Mouse (Mus musculus) MEL (cell line): ENCODE data around the gene Pp2d1. TPM values are rescaled to one million over a fixed set of nuclear protein-coding genes. Genes with fewer than 3 reads are reported as not detected.

Experiments used
- DNase-seq: peaks from one replicate; pipeline ENCODE4 v3.0.0; 2011; ENCODE audit warnings: low read depth, low spot score
- H3K27ac ChIP-seq: 2 replicates; pipeline ENCODE4 v1.5.1; 2012; ENCODE audit warnings: low read depth, mild to moderate bottlenecking, control low read depth, low read length, moderate library complexity; ENCODE audit not compliant: control insufficient read depth
- H3K27me3 ChIP-seq, 2 experiments: fragments of 150-350 bp in 1 of 2; sonication (generic) in 1 of 2; 2 replicates each; pipeline ENCODE4 v1.6.1; 2012; ENCODE audit warnings: low read length in 2 of 2, mild to moderate bottlenecking in 2 of 2, improper control_type of control experiment in 1 of 2, moderate library complexity in 1 of 2; ENCODE audit not compliant: insufficient read depth in 2 of 2, control insufficient read depth in 1 of 2
- H3K36me3 ChIP-seq, 2 experiments: 2 replicates each; pipeline ENCODE4 v1.6.1; 2012 to 2014; ENCODE audit warnings: low read length in 2 of 2, improper control_type of control experiment in 1 of 2, inconsistent platforms in 1 of 2, mild to moderate bottlenecking in 1 of 2; ENCODE audit not compliant: insufficient read depth in 2 of 2, control insufficient read depth in 1 of 2
- H3K4me1 ChIP-seq, 2 experiments: fragments of 150-350 bp in 1 of 2; sonication (generic) in 1 of 2; 2 replicates each; pipeline ENCODE4 v1.6.1; 2012; ENCODE audit warnings: low read length in 2 of 2, improper control_type of control experiment in 1 of 2, mild to moderate bottlenecking in 1 of 2; ENCODE audit not compliant: insufficient read depth in 2 of 2, control insufficient read depth in 1 of 2
- H3K4me3 ChIP-seq, 2 experiments: fragments of 150-350 bp in 1 of 2; sonication (generic) in 1 of 2; 2 replicates each; pipeline ENCODE4 v1.5.1; 2012; ENCODE audit warnings: low read depth in 2 of 2, low read length in 2 of 2, mild to moderate bottlenecking in 2 of 2, moderate library complexity in 2 of 2, control low read depth in 1 of 2, improper control_type of control experiment in 1 of 2; ENCODE audit not compliant: control insufficient read depth in 1 of 2, insufficient read depth in 1 of 2
- H3K79me2 ChIP-seq: 2 replicates; pipeline ENCODE4 v1.6.1; 2012; ENCODE audit warnings: mild to moderate bottlenecking, low read length, moderate library complexity; ENCODE audit not compliant: control insufficient read depth, poor library complexity, insufficient read depth
- H3K9ac ChIP-seq: 2 replicates; pipeline ENCODE4 v1.6.1; 2012; ENCODE audit warnings: low read depth, mild to moderate bottlenecking, control low read depth, low read length, moderate library complexity; ENCODE audit not compliant: control insufficient read depth, poor library complexity, severe bottlenecking
- H3K9me3 ChIP-seq: fragments of 150-350 bp; sonication (generic); replicated peaks from 2 replicates; pipeline ENCODE4 v1.6.1; 2012; ENCODE audit warnings: mild to moderate bottlenecking, low read length, improper control_type of control experiment, moderate library complexity; ENCODE audit not compliant: insufficient read depth
- BHLHE40 ChIP-seq: IDR thresholded peaks from 2 replicates; pipeline ENCODE4 v1.6.1; 2012; ENCODE audit warnings: low read depth, mild to moderate bottlenecking, inconsistent platforms, low read length, improper control_type of control experiment, borderline replicate concordance
- CTCF ChIP-seq, 3 experiments: IDR thresholded peaks in 2 of 3; conservative IDR thresholded peaks in 1 of 3; 2 replicates each; pipeline ENCODE4 v1.5.1; 2011 to 2012; ENCODE audit warnings: low read length in 3 of 3, low read depth in 2 of 3, mild to moderate bottlenecking in 2 of 3, improper control_type of control experiment in 1 of 3, inconsistent platforms in 1 of 3, mixed read lengths in 1 of 3, moderate library complexity in 1 of 3; ENCODE audit not compliant: control insufficient read depth in 1 of 3, insufficient read depth in 1 of 3, poor library complexity in 1 of 3, severe bottlenecking in 1 of 3
- E2F4 ChIP-seq: IDR thresholded peaks from 2 replicates; pipeline ENCODE4 v1.6.1; 2011; ENCODE audit warnings: low read depth, low read length, improper control_type of control experiment, borderline replicate concordance
- ELF1 ChIP-seq: IDR thresholded peaks from 2 replicates; pipeline ENCODE4 v1.6.1; 2014; ENCODE audit warnings: low read depth, mild to moderate bottlenecking, inconsistent platforms, low read length, improper control_type of control experiment, moderate library complexity
- ETS1 ChIP-seq: IDR thresholded peaks from 2 replicates; pipeline ENCODE4 v1.6.1; 2012; ENCODE audit warnings: low read depth, mild to moderate bottlenecking, inconsistent platforms, low read length, improper control_type of control experiment, moderate library complexity
- GABPA ChIP-seq: IDR thresholded peaks from 2 replicates; pipeline ENCODE4 v1.6.1; 2012; ENCODE audit warnings: low read depth, mild to moderate bottlenecking, inconsistent platforms, low read length, improper control_type of control experiment, moderate library complexity
- GATA1 ChIP-seq: IDR thresholded peaks from 2 replicates; pipeline ENCODE4 v1.6.1; 2011; ENCODE audit warnings: low read depth, low read length, improper control_type of control experiment
- HCFC1 ChIP-seq: IDR thresholded peaks from 2 replicates; pipeline ENCODE4 v1.6.1; 2012; ENCODE audit warnings: low read depth, mild to moderate bottlenecking, inconsistent platforms, low read length, improper control_type of control experiment, moderate library complexity
- MAX ChIP-seq: IDR thresholded peaks from 2 replicates; pipeline ENCODE4 v1.6.1; 2011; ENCODE audit warnings: low read length, improper control_type of control experiment
- MAZ ChIP-seq: IDR thresholded peaks from 2 replicates; pipeline ENCODE4 v1.6.1; 2012; ENCODE audit warnings: low read depth, mild to moderate bottlenecking, inconsistent platforms, low read length, improper control_type of control experiment
- MEF2A ChIP-seq: IDR thresholded peaks from 2 replicates; pipeline ENCODE4 v1.6.1; 2014; ENCODE audit warnings: low read depth, mild to moderate bottlenecking, inconsistent platforms, low read length, improper control_type of control experiment; ENCODE audit not compliant: poor library complexity, insufficient replicate concordance, severe bottlenecking; ENCODE audit errors: extremely low read depth
- MXI1 ChIP-seq: IDR thresholded peaks from 2 replicates; pipeline ENCODE4 v1.6.1; 2011; ENCODE audit warnings: mild to moderate bottlenecking, low read depth, low read length, improper control_type of control experiment
- MYB ChIP-seq: IDR thresholded peaks from 2 replicates; pipeline ENCODE4 v1.6.1; 2011; ENCODE audit warnings: mild to moderate bottlenecking, low read depth, low read length, improper control_type of control experiment
- MYC ChIP-seq: IDR thresholded peaks from 2 replicates; pipeline ENCODE4 v1.6.1; 2011; ENCODE audit warnings: low read depth, mild to moderate bottlenecking, low read length, improper control_type of control experiment, moderate library complexity
- NELFE ChIP-seq: IDR thresholded peaks from 2 replicates; pipeline ENCODE4 v1.6.1; 2011; ENCODE audit warnings: low read depth, low read length, improper control_type of control experiment
- NRF1 ChIP-seq: IDR thresholded peaks from 2 replicates; pipeline ENCODE4 v1.6.1; 2014; ENCODE audit warnings: low read depth, mild to moderate bottlenecking, inconsistent platforms, low read length, improper control_type of control experiment, moderate library complexity; ENCODE audit not compliant: poor library complexity, insufficient read depth, severe bottlenecking
- POLR2A ChIP-seq, 2 experiments: IDR thresholded peaks; 2 replicates each; pipeline ENCODE4 v1.6.1; 2011 to 2012; ENCODE audit warnings: low read length in 2 of 2, mild to moderate bottlenecking in 2 of 2, control low read depth in 1 of 2, improper control_type of control experiment in 1 of 2, low read depth in 1 of 2, moderate library complexity in 1 of 2; ENCODE audit not compliant: control insufficient read depth in 1 of 2, insufficient read depth in 1 of 2, poor library complexity in 1 of 2
- POLR2AphosphoS2 ChIP-seq: IDR thresholded peaks from 2 replicates; pipeline ENCODE4 v1.6.1; 2011; ENCODE audit warnings: low read length, improper control_type of control experiment
- SMC3 ChIP-seq: IDR thresholded peaks from 2 replicates; pipeline ENCODE4 v1.6.1; 2011; ENCODE audit warnings: low read depth, low read length, improper control_type of control experiment
- TBP ChIP-seq: IDR thresholded peaks from 2 replicates; pipeline ENCODE4 v1.8.0; 2011; ENCODE audit warnings: low read depth, low read length, improper control_type of control experiment
- TCF12 ChIP-seq: IDR thresholded peaks from 2 replicates; pipeline ENCODE4 v1.6.1; 2014; ENCODE audit warnings: low read depth, mild to moderate bottlenecking, inconsistent platforms, low read length, improper control_type of control experiment, moderate library complexity
- UBTF ChIP-seq: IDR thresholded peaks from 2 replicates; pipeline ENCODE4 v1.6.1; 2012; ENCODE audit warnings: low read depth, mild to moderate bottlenecking, inconsistent platforms, low read length, improper control_type of control experiment, moderate library complexity, borderline replicate concordance; ENCODE audit not compliant: insufficient read depth
- USF1 ChIP-seq: IDR thresholded peaks from 2 replicates; pipeline ENCODE4 v1.6.1; 2014; ENCODE audit warnings: low read depth, mild to moderate bottlenecking, inconsistent platforms, low read length, improper control_type of control experiment, moderate library complexity
- ZMIZ1 ChIP-seq: IDR thresholded peaks from 2 replicates; pipeline ENCODE4 v1.6.1; 2012; ENCODE audit warnings: low read depth, mild to moderate bottlenecking, inconsistent platforms, low read length, improper control_type of control experiment, moderate library complexity
- ZNF384 ChIP-seq: IDR thresholded peaks from 2 replicates; pipeline ENCODE4 v1.6.1; 2012; ENCODE audit warnings: low read depth, mild to moderate bottlenecking, inconsistent platforms, low read length, improper control_type of control experiment
- polyA plus RNA-seq, 2 experiments: library from polyadenylated mRNA; stranded (reverse) in 1 of 2; unstranded in 1 of 2; fragments of >175 nt in 1 of 2; fragments of >200 nt in 1 of 2; gene quantifications; 2 replicates each; pipeline versions ENCODE4 v1.2.1 to v1.2.4; 2012; ENCODE audit warnings: low replicate concordance in 2 of 2, low read depth in 1 of 2; ENCODE audit not compliant: insufficient read length in 2 of 2, insufficient read depth in 1 of 2, missing spikeins in 1 of 2
- total RNA-seq: library from RNA; depleted of rRNA; stranded (reverse); fragments of 300-350 nt; gene quantifications from 2 replicates; pipeline ENCODE4 v1.2.3, GENCODE M21; 2012

Gene Pp2d1
- total and polyA plus RNA-seq, 3 experiments: 0.04 to 0.08 TPM; not detected in 1

- TF ChIP-seq NELFE (no peak; the same call in 1 of the 2 replicates), MXI1 (no peak), ETS1 (peak; percentile 50; the same call in 1 of the 2 replicates), SMC3 (no peak)
These were observed 28.3 kb upstream of the Pp2d1 start (continued) for GRCm38 (mm10) chr17:53567346-53568101.

- peak overlapping the region; percentile 83 to 92 for H3K4me3 ChIP-seq
- no peaks in the 10 kb centered on the region for H3K27me3 ChIP-seq
- peaks cover 31% of the 10 kb centered on the region for H3K79me2 ChIP-seq
- DNase-seq: peak; percentile 87
- TF ChIP-seq MXI1: 0 out of 2 replicates have a peak, but pooled peaks have one; percentile 19
- no peak for TF ChIP-seq MEF2A
- peak; percentile 52 to 59; a peak in 2 of 4 replicates for TF ChIP-seq POLR2A (IDR thresholded peaks at IDR 0.05; ENCODE audit: control insufficient read depth in 1 of 2, insufficient read depth in 1 of 2, low read depth in 1 of 2, low read length in 2 of 2, poor library complexity in 1 of 2)
- no peak for TF ChIP-seq MYC
- TF ChIP-seq USF1: no peak
- no peak for TF ChIP-seq MYB
- no peak for TF ChIP-seq GABPA
- peak; percentile 15; the same call in 1 of the 2 replicates for TF ChIP-seq BHLHE40
- TF ChIP-seq NELFE: peak; percentile 51
- TF ChIP-seq MAZ: no peak
- TF ChIP-seq UBTF: peak; percentile 79; the same call in 1 of the 2 replicates
- no peak for TF ChIP-seq HCFC1
- no peak for TF ChIP-seq E2F4
- no peak; the same call in 1 of the 2 replicates for TF ChIP-seq ETS1
- TF ChIP-seq ZNF384: no peak
- TF ChIP-seq TBP: no peak
- TF ChIP-seq CTCF (IDR thresholded peaks at IDR 0.05 in 2 of 3, conservative IDR thresholded peaks at IDR 0.05 in 1 of 3; ENCODE audit: control insufficient read depth in 1 of 3, insufficient read depth in 1 of 3, low read depth in 2 of 3, low read length in 3 of 3, poor library complexity in 1 of 3, severe bottlenecking in 1 of 3): no peak
- peak; percentile 51; the same call in 1 of the 2 replicates for TF ChIP-seq TCF12
- TF ChIP-seq SMC3: no peak
- TF ChIP-seq NRF1: no peak
- peak; percentile 45; the same call in 1 of the 2 replicates for TF ChIP-seq ZMIZ1
- 0 out of 2 replicates have a peak, but pooled peaks have one; percentile 17 for TF ChIP-seq ELF1
- no peak for TF ChIP-seq POLR2AphosphoS2
- TF ChIP-seq MAX: peak; percentile 20; the same call in 1 of the 2 replicates
- TF ChIP-seq GATA1: no peak
- H3K27ac ChIP-seq: peak overlapping the region; percentile 86
- peaks cover 0 to 8% of the 10 kb centered on the region in 2 experiments; a peak in 3 of 4 replicates for H3K4me1 ChIP-seq
- H3K9ac ChIP-seq: peak overlapping the region; percentile 98
- peaks cover 0 to 2% of the 10 kb centered on the region in 2 experiments; a peak in 1 of 4 replicates for H3K36me3 ChIP-seq
- no peaks in the 10 kb centered on the region for H3K9me3 ChIP-seq
These were observed 27.7 kb upstream of the Pp2d1 start for GRCm38 (mm10) chr17:53566919-53567345.
